Mouse (Mus musculus): ENCODE measurements around the gene Aldh3a2. TPM values are rescaled to one million over a fixed set of nuclear protein-coding genes. Genes with fewer than 3 reads are reported as not detected.
A peak's percentile ranks its signal among the peaks of the same experiment; 100 is the strongest.
"Not testable (repeated sequence)": the region's sequence is repeated elsewhere in the genome, so short reads cannot be mapped to it uniquely, and the experiment has no call there.

Aldh3a2 gene
- polyA plus RNA-seq, 1 experiment from 2014 or later, result 63.7 TPM

DNA sequence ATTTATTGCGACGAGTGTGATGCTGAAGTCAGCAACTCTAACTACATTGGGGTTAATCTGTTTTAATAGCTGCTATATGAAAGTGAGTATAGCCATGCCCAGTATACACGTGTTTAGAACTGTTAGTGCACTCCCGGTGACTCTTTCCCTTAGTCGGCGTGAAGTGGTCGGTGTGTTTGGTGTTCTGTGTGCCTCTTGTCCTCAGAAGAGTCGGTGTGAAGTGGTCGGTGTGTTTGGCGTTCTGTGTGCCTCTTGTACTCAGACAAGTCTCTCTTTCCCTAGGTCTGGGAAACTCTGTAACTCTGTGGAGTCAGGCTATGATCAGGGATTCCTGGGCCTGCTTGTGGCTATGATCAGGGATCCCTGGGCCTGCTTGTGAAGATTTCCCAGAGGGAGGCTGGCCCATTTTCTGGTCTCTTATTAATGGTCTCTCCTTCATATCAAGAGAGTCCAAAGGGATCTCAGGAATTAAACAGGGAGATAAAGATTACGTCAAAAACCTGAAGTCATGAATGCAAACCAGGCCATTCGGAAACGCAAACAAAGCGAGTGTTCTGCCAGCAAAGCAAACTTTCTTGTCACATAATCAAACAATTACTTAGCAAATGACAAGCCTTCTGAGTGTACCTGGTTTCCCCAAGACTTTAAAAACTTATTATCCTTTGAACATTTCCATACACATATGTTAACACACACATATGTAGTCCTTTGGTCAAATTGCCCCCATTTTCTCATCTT, 70.5 kb downstream of the Aldh3a2 start:
- no peak overlapping the region for H3K4me2 ChIP-seq (ENCODE audit: low read depth, low read length)
- H3K4me3 ChIP-seq (ENCODE audit: low read length), result no peak overlapping the region
- H3K9me3 ChIP-seq (ENCODE audit: control insufficient read depth, low read length), result no peaks in the 10 kb centered on the region
- no peak overlapping the region for H3K9ac ChIP-seq (ENCODE audit: low read depth, low read length)
- H3K36me3 ChIP-seq (ENCODE audit: control insufficient read depth, insufficient read depth, low read length), result no peaks in the 10 kb centered on the region
- no peak overlapping the region for H3K27ac ChIP-seq (ENCODE audit: low read length)
- ATAC-seq, result no peak
- no peaks in the 10 kb centered on the region for H3K27me3 ChIP-seq (replicated peaks; ENCODE audit: control insufficient read depth, insufficient read depth, low read length)
- WGBS, result 72% methylated on average over 14 of the region's 14 CpGs
- H3K4me1 ChIP-seq (ENCODE audit: control insufficient read depth, insufficient read depth, low read length), result peaks cover 7% of the 10 kb centered on the region

DNA sequence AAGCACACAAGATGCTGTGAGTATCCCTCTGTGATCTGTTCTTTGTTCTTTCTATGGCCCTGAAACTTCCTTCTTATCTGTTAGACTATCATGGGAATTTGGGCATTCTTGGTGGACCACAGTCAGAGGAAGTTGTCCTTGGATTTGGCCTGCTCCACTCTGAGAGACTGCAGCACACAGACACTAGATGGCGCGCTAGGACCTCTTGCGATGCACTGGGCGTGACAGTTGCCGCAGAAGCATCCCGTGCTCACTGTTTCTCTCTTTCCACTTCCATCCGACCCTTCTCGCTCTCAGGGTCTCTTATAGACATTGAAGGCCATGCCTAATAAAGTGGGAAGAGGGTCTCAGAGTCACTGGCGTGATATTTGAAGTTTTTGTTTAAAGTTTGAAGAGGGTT, 73.9 kb downstream of the Aldh3a2 start:
- Histone ChIP-seq H3K36me3 (ENCODE audit: control insufficient read depth, insufficient read depth, low read length) (no peaks in the 10 kb centered on the region), H3K9ac (ENCODE audit: low read depth, low read length) (no peak overlapping the region), H3K27me3 (replicated peaks; ENCODE audit: control insufficient read depth, insufficient read depth, low read length) (no peaks in the 10 kb centered on the region), H3K4me2 (ENCODE audit: low read depth, low read length) (no peak overlapping the region), H3K4me1 (ENCODE audit: control insufficient read depth, insufficient read depth, low read length) (no peaks in the 10 kb centered on the region), H3K27ac (ENCODE audit: low read length) (no peak overlapping the region), H3K4me3 (ENCODE audit: low read length) (no peak overlapping the region), H3K9me3 (ENCODE audit: control insufficient read depth, low read length) (no peaks in the 10 kb centered on the region)
- ATAC-seq, result peak; percentile 67; the same call in 1 of the 2 replicates
- WGBS, result 7% methylated on average over 9 of the region's 9 CpGs

DNA sequence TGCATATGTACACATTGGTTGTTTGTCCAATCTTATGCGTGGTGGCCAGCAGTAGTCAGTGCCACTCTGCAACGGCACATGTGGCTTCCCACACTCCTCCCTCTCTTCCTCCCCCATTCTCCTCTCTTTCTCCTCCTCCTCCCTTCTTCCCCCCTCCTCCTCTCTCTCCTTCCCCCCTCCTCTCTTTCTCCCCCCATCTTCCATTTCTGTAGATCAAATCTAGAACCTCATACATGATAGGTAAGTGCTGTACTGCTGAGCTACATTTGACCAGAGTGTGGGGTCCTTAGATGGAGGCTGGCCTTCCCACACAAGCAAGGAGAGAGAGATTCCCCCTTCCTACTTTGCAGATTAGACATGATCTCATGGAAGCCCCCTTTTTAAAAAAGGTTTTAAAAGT, 74.5 kb downstream of the Aldh3a2 start:
- WGBS, result 92% methylated on average over 2 of the region's 2 CpGs
- H3K4me2 ChIP-seq (ENCODE audit: low read depth, low read length), result no peak overlapping the region
- no peak overlapping the region for H3K4me3 ChIP-seq (ENCODE audit: low read length)
- no peak overlapping the region for H3K9ac ChIP-seq (ENCODE audit: low read depth, low read length)
- H3K9me3 ChIP-seq (ENCODE audit: control insufficient read depth, low read length), result no peaks in the 10 kb centered on the region
- H3K4me1 ChIP-seq (ENCODE audit: control insufficient read depth, insufficient read depth, low read length), result no peaks in the 10 kb centered on the region
- H3K36me3 ChIP-seq (ENCODE audit: control insufficient read depth, insufficient read depth, low read length), result no peaks in the 10 kb centered on the region
- no peak for ATAC-seq
- no peaks in the 10 kb centered on the region for H3K27me3 ChIP-seq (replicated peaks; ENCODE audit: control insufficient read depth, insufficient read depth, low read length)
- no peak overlapping the region for H3K27ac ChIP-seq (ENCODE audit: low read length)

DNA sequence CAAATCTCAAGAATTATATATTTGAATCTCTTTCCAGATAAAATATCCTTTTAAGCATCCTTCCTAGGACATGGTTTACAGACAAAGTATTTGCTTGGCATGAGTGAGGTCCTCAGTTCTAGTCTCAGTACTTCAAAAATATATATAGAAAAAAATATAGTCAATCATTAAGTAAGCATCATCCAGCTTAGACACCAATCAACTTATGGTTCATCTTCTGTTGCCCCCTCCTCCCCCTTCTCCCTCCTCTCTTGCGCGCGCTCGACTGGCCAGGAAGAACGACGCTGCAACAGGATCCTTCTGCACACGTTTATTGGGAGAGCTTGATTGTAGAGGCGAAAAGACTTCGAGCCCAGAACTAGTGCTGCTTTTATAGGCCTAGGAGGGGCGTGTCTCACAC, 75.1 kb downstream of the Aldh3a2 start:
- not testable (repeated sequence) for H3K27me3 ChIP-seq (replicated peaks; ENCODE audit: control insufficient read depth, insufficient read depth, low read length); H3K4me3 ChIP-seq (ENCODE audit: low read length); H3K4me1 ChIP-seq (ENCODE audit: control insufficient read depth, insufficient read depth, low read length); ATAC-seq; H3K9ac ChIP-seq (ENCODE audit: low read depth, low read length); H3K27ac ChIP-seq (ENCODE audit: low read length); H3K4me2 ChIP-seq (ENCODE audit: low read depth, low read length); H3K36me3 ChIP-seq (ENCODE audit: control insufficient read depth, insufficient read depth, low read length); H3K9me3 ChIP-seq (ENCODE audit: control insufficient read depth, low read length)
- WGBS, result 91% methylated on average over 7 of the region's 10 CpGs

DNA sequence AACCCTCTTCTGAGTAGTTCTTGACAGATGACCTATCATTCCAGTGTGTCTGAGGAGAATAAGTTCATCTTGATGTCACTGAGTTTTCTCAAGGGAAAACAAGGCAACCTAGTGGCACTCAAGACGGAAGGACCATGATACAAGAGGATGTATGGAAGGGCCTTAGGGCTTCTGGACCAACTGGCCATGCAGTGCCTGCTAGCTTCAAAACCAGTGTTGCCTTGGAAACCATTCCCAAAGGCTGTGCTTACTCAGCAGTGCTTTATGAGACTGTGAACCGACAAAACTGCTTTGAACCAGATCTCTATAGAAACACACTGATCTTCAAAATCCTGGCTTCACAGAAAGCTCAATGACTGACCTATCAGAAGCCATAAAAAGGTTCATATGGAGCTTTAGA, 76.5 kb downstream of the Aldh3a2 start:
- no peak overlapping the region for H3K4me2 ChIP-seq (ENCODE audit: low read depth, low read length)
- no peaks in the 10 kb centered on the region for H3K9me3 ChIP-seq (ENCODE audit: control insufficient read depth, low read length)
- H3K4me1 ChIP-seq (ENCODE audit: control insufficient read depth, insufficient read depth, low read length), result no peaks in the 10 kb centered on the region
- H3K36me3 ChIP-seq (ENCODE audit: control insufficient read depth, insufficient read depth, low read length), result no peaks in the 10 kb centered on the region
- H3K9ac ChIP-seq (ENCODE audit: low read depth, low read length), result no peak overlapping the region
- no peak overlapping the region for H3K27ac ChIP-seq (ENCODE audit: low read length)
- no peak for ATAC-seq
- WGBS, result 74% methylated on average over 2 of the region's 2 CpGs
- no peaks in the 10 kb centered on the region for H3K27me3 ChIP-seq (replicated peaks; ENCODE audit: control insufficient read depth, insufficient read depth, low read length)
- no peak overlapping the region for H3K4me3 ChIP-seq (ENCODE audit: low read length)

DNA sequence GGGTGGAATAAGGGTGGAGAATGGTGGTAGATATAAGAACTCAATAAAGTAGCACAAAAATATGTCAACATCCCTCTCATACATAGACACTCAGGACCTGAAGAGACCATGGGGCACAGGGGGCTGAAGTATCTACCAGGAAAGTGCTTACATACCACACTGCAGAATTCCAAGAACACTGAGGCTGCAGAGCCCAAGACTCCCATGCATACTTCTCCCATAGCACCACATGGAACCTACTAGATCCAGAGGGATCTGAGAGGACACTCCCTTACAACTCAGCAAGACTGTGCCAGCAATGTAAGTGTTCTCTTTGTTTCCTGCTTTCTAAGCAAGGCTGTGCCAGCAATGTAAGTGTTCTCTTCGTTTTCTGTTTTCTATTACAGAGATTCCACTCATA, 83.4 kb downstream of the Aldh3a2 start:
- Histone ChIP-seq H3K36me3 (ENCODE audit: control insufficient read depth, insufficient read depth, low read length) (no peaks in the 10 kb centered on the region), H3K4me2 (ENCODE audit: low read depth, low read length) (no peak overlapping the region), H3K9ac (ENCODE audit: low read depth, low read length) (no peak overlapping the region), H3K4me3 (ENCODE audit: low read length) (no peak overlapping the region), H3K4me1 (ENCODE audit: control insufficient read depth, insufficient read depth, low read length) (no peaks in the 10 kb centered on the region), H3K9me3 (ENCODE audit: control insufficient read depth, low read length) (no peaks in the 10 kb centered on the region), H3K27ac (ENCODE audit: low read length) (no peak overlapping the region), H3K27me3 (replicated peaks; ENCODE audit: control insufficient read depth, insufficient read depth, low read length) (no peaks in the 10 kb centered on the region)
- no peak for ATAC-seq
- 78% methylated on average over 1 of the region's 1 CpGs for WGBS

DNA sequence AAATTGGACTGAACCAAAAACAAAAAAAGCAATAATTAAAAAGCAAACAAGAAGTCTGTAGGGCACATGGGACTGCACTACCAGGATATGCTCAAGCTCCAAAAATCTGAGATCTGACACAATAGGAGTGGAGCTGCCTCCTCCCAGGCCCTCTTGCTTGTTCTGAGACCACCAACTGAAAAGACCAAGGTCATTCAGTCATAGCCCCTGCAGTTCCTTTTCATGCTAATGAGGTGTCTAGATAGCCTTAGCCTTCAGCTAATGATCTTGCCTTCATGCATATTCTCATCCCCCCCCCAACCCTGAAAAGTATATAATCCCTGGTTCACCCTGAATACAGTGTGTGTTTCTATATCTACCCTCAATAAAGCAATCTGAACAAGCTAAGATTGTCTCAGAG, 85.6 kb downstream of the Aldh3a2 start:
- Histone ChIP-seq H3K4me2 (ENCODE audit: low read depth, low read length) (no peak overlapping the region), H3K4me1 (ENCODE audit: control insufficient read depth, insufficient read depth, low read length) (no peaks in the 10 kb centered on the region), H3K9me3 (ENCODE audit: control insufficient read depth, low read length) (no peaks in the 10 kb centered on the region), H3K36me3 (ENCODE audit: control insufficient read depth, insufficient read depth, low read length) (no peaks in the 10 kb centered on the region), H3K4me3 (ENCODE audit: low read length) (no peak overlapping the region), H3K9ac (ENCODE audit: low read depth, low read length) (no peak overlapping the region), H3K27me3 (replicated peaks; ENCODE audit: control insufficient read depth, insufficient read depth, low read length) (no peaks in the 10 kb centered on the region), H3K27ac (ENCODE audit: low read length) (no peak overlapping the region)
- ATAC-seq, result no peak

DNA sequence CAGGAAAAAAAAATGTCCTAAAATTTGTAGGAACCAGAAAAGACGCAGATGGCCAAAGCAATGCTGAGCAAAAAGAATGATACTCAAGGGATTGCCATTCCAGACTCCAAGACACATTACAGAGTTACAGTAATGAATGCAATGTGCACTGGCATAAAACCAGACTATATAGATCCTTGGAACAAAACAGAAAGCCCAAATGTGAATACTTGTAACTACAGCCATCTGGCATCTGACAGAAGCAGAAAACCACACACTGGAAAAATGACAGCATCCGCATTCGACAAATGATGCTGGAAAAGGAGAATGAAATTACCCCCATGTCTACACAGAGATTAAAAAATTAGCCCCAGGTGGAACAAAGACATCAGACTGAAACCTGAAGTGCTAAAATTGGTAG, 86.9 kb downstream of the Aldh3a2 start:
- H3K27me3 ChIP-seq (replicated peaks; ENCODE audit: control insufficient read depth, insufficient read depth, low read length), result no peaks in the 10 kb centered on the region
- ATAC-seq, result no peak
- WGBS, result 92% methylated on average over 3 of the region's 3 CpGs

DNA sequence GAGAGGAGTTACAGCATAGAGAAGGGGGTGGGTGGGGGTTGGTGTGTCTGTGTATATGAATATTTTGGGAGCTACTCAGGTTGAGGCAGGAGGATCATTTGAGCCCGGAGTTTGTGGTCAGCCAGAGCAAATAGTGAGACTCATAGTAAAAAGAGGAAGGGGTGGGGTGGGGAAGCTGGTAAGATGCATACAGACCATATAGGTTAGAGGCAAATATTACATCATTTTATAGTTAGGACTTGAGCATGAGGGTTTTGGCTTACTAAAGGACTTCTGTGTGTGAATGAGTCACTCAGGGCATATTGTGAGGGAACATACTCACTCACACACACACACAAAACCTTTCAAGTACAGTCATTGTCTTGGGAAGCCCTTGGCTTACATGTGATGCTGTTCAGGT, 90.9 kb downstream of the Aldh3a2 start:
- Histone ChIP-seq H3K27ac (ENCODE audit: low read length) (no peak overlapping the region), H3K4me1 (ENCODE audit: control insufficient read depth, insufficient read depth, low read length) (peaks cover 8% of the 10 kb centered on the region), H3K9me3 (ENCODE audit: control insufficient read depth, low read length) (no peaks in the 10 kb centered on the region), H3K4me2 (ENCODE audit: low read depth, low read length) (no peak overlapping the region), H3K27me3 (replicated peaks; ENCODE audit: control insufficient read depth, insufficient read depth, low read length) (no peaks in the 10 kb centered on the region), H3K4me3 (ENCODE audit: low read length) (no peak overlapping the region), H3K36me3 (ENCODE audit: control insufficient read depth, insufficient read depth, low read length) (no peaks in the 10 kb centered on the region), H3K9ac (ENCODE audit: low read depth, low read length) (no peak overlapping the region)
- no peak for ATAC-seq
- WGBS, result 76% methylated on average over 1 of the region's 1 CpGs

More for the DNA sequence above, 86.9 kb downstream of the Aldh3a2 start:
- no peak overlapping the region for H3K9ac ChIP-seq (ENCODE audit: low read depth, low read length)
- no peak overlapping the region for H3K27ac ChIP-seq (ENCODE audit: low read length)
- no peaks in the 10 kb centered on the region for H3K36me3 ChIP-seq (ENCODE audit: control insufficient read depth, insufficient read depth, low read length)
- no peaks in the 10 kb centered on the region for H3K4me1 ChIP-seq (ENCODE audit: control insufficient read depth, insufficient read depth, low read length)
- no peak overlapping the region for H3K4me3 ChIP-seq (ENCODE audit: low read length)
- no peak overlapping the region for H3K4me2 ChIP-seq (ENCODE audit: low read depth, low read length)
- no peaks in the 10 kb centered on the region for H3K9me3 ChIP-seq (ENCODE audit: control insufficient read depth, low read length)

DNA sequence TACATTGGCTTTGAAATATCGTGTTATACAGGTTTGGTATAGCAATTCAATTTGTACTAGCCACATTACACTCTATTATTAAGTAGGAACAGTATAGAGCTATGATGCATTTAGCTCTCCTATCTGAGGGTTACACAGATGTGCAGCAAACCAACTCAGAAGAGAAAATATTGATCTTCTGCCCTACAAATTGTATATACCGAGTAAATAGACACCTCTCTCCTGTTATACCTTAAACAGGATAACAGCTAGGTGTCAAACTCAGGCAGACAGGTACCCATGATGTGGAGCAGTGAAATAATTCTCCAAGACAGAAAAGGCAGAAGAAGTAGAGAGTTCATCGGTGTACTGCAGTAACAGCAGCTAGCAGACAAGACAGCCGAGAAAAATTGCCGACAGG, 91.5 kb downstream of the Aldh3a2 start:
- H3K27ac ChIP-seq (ENCODE audit: low read length), result no peak overlapping the region
- H3K4me3 ChIP-seq (ENCODE audit: low read length), result no peak overlapping the region
- WGBS, result 67% methylated on average over 5 of the region's 5 CpGs
- H3K36me3 ChIP-seq (ENCODE audit: control insufficient read depth, insufficient read depth, low read length), result no peaks in the 10 kb centered on the region
- no peak for ATAC-seq
- H3K9ac ChIP-seq (ENCODE audit: low read depth, low read length), result no peak overlapping the region
- H3K4me1 ChIP-seq (ENCODE audit: control insufficient read depth, insufficient read depth, low read length), result peaks cover 8% of the 10 kb centered on the region
- no peaks in the 10 kb centered on the region for H3K27me3 ChIP-seq (replicated peaks; ENCODE audit: control insufficient read depth, insufficient read depth, low read length)
- H3K9me3 ChIP-seq (ENCODE audit: control insufficient read depth, low read length), result no peaks in the 10 kb centered on the region
- no peak overlapping the region for H3K4me2 ChIP-seq (ENCODE audit: low read depth, low read length)

All from intestine, embryonic 16.5 days (tissue).